Mouse (Mus musculus) limb, embryonic 12.5 days (tissue): Measurements from ENCODE around the gene Moxd2. TPM values are rescaled to one million over a fixed set of nuclear protein-coding genes. Genes with fewer than 3 reads are reported as not detected.

Experiments used
- ATAC-seq: fragments of 200-750 bp; cut with Nextera tagmentation; 2 replicates; pipeline ENCODE4 v1.8.0; 2017; ENCODE audit warnings: low read depth, moderate TSS enrichment; ENCODE audit not compliant: insufficient number of reproducible peaks, insufficient read depth, low FRiP score, low TSS enrichment
- H3K27ac ChIP-seq: fragments of 300-500 bp; sonication (generic); 2 replicates; pipeline ENCODE4 v1.5.1; 2016; ENCODE audit warnings: mild to moderate bottlenecking, moderate library complexity
- H3K27me3 ChIP-seq: fragments of 300-500 bp; sonication (generic); 2 replicates; pipeline ENCODE4 v1.6.1; 2016; ENCODE audit warnings: mild to moderate bottlenecking, moderate library complexity
- H3K36me3 ChIP-seq: fragments of 300-500 bp; sonication (generic); 2 replicates; pipeline ENCODE4 v1.6.1; 2016; ENCODE audit warnings: mild to moderate bottlenecking, moderate library complexity
- H3K4me1 ChIP-seq: fragments of 300-500 bp; sonication (generic); replicated peaks from 2 replicates; pipeline ENCODE4 v1.6.1; 2016
- H3K4me2 ChIP-seq: fragments of 300-500 bp; sonication (generic); 2 replicates; pipeline ENCODE4 v1.6.1; 2016; ENCODE audit warnings: mild to moderate bottlenecking, moderate library complexity
- H3K4me3 ChIP-seq: fragments of 300-500 bp; sonication (generic); replicated peaks from 2 replicates; pipeline ENCODE4 v1.5.1; 2016; ENCODE audit warnings: mild to moderate bottlenecking
- H3K9ac ChIP-seq: fragments of 300-500 bp; sonication (generic); replicated peaks from 2 replicates; pipeline ENCODE4 v1.6.1; 2016; ENCODE audit warnings: mild to moderate bottlenecking, moderate library complexity
- H3K9me3 ChIP-seq: fragments of 300-500 bp; sonication (generic); 2 replicates; pipeline ENCODE4 v1.6.1; 2016; ENCODE audit warnings: mild to moderate bottlenecking, moderate library complexity
- WGBS: fragments of 180-500 bp; shearing (Covaris S2); methylation state at CpG from one replicate; pipeline ENCODE4 v1.1.7; 2016; 5-methylcytosine and 5-hydroxymethylcytosine counted together
- polyA plus RNA-seq: library from polyadenylated mRNA; unstranded; fragments of >200 nt; fragmentation: Nextera tagmentation; extraction: Ambion mirVana; gene quantifications from 2 replicates; pipeline ENCODE4 v1.2.1, GENCODE M21; 2016

Moxd2 gene
- polyA plus RNA-seq, result not detected in 2 replicates

DNA sequence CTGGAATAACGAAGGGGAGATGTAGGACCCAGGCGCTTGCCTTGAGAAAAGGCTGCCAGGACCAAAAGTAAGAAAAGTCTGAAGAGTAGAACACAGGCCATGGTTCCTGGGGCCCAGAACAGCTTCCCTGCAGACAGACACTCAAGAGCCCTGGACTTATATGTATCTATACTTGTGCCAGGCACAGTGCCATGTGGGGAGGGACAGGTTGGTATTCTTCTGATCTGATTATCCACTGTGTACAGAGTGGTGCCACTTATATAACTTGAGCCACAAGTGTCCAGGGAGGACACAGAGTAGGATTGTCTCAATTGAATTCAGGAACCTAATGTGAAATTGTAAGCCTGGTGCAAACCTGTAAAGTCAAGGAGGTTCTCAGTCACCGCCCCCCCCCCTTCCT lies at the start of gene Moxd2:
Gene Moxd2, minus strand, starts transcription at position 101 of the 400 bp plus-strand sequence.
- Histone ChIP-seq H3K4me3 (no peak within 1 kb of the TSS), H3K4me1 (no peaks in the 10 kb centered on the region), H3K9ac (no peak within 1 kb of the TSS), H3K27ac (no peak within 1 kb of the TSS), H3K9me3 (no peaks in the 10 kb centered on the region), H3K4me2 (no peak within 1 kb of the TSS), H3K36me3 (no peaks in the 10 kb centered on the region), H3K27me3 (no peaks in the 10 kb centered on the region)
- WGBS, result 91% methylated on average over 3 of the region's 3 CpGs
- no peak for ATAC-seq

DNA sequence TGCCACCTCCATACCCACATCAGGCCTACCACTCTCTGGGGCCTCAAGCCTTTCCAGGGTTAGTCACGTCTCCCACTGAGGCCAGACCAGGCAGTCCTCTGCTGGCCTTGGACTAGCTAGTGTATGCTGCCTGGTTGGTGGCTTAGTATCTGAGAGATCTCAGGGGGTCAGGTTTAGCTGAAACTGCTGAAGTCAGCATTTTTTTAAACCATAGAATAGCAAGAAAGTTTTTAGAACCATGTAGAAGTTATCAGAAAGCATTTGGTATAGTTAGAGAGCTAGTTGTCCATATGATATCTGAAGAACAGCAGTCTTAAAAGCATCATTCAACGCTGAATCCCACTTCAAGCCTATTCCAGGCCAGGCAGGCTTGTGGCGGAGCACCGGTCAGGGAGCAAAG lies 32.7 kb upstream of the Moxd2 start:
- Histone ChIP-seq H3K4me2 (no peak overlapping the region), H3K4me3 (no peak overlapping the region), H3K9ac (no peak overlapping the region), H3K9me3 (no peaks in the 10 kb centered on the region), H3K27ac (no peak overlapping the region), H3K36me3 (no peaks in the 10 kb centered on the region), H3K27me3 (no peaks in the 10 kb centered on the region), H3K4me1 (no peaks in the 10 kb centered on the region)
- WGBS, result 84% methylated on average over 4 of the region's 4 CpGs
- no peak for ATAC-seq

GRCm38 (mm10) chr6:40900287-40900686 lies 13.0 kb upstream of the Moxd2 start, which contains the start of gene Prss58:
Gene Prss58 (minus strand): TSS chr6:40900387.
- ATAC-seq, result no peak
- Histone ChIP-seq H3K9me3 (no peaks in the 10 kb centered on the region), H3K9ac (no peak within 1 kb of the TSS), H3K4me2 (no peak within 1 kb of the TSS), H3K27ac (no peak within 1 kb of the TSS), H3K4me3 (no peak within 1 kb of the TSS), H3K36me3 (no peaks in the 10 kb centered on the region), H3K27me3 (no peaks in the 10 kb centered on the region), H3K4me1 (no peaks in the 10 kb centered on the region)

GRCm38 (mm10) chr6:40894716-40895115 lies 7.4 kb upstream of the Moxd2 start:
- Histone ChIP-seq H3K27me3 (no peaks in the 10 kb centered on the region), H3K4me2 (no peak overlapping the region), H3K9me3 (no peaks in the 10 kb centered on the region), H3K27ac (no peak overlapping the region), H3K9ac (no peak overlapping the region), H3K36me3 (no peaks in the 10 kb centered on the region), H3K4me1 (no peaks in the 10 kb centered on the region), H3K4me3 (no peak overlapping the region)
- WGBS, result 91% methylated on average over 1 of the region's 1 CpGs
- ATAC-seq, result no peak

GRCm38 (mm10) chr6:40893577-40893976 lies 6.3 kb upstream of the Moxd2 start:
- Histone ChIP-seq H3K27me3 (no peaks in the 10 kb centered on the region), H3K27ac (no peak overlapping the region), H3K4me3 (no peak overlapping the region), H3K9ac (no peak overlapping the region), H3K9me3 (no peaks in the 10 kb centered on the region), H3K36me3 (no peaks in the 10 kb centered on the region), H3K4me2 (no peak overlapping the region), H3K4me1 (no peaks in the 10 kb centered on the region)
- 43% methylated on average over 7 of the region's 7 CpGs for WGBS
- ATAC-seq, result no peak

GRCm38 (mm10) chr6:40891754-40892153 lies 4.5 kb upstream of the Moxd2 start:
- ATAC-seq, result no peak
- no peak overlapping the region for H3K27ac ChIP-seq
- no peaks in the 10 kb centered on the region for H3K36me3 ChIP-seq
- H3K4me2 ChIP-seq, result no peak overlapping the region
- no peaks in the 10 kb centered on the region for H3K27me3 ChIP-seq
- H3K4me1 ChIP-seq, result no peaks in the 10 kb centered on the region
- 91% methylated on average over 4 of the region's 4 CpGs for WGBS
- H3K4me3 ChIP-seq, result no peak overlapping the region
- no peak overlapping the region for H3K9ac ChIP-seq
- no peaks in the 10 kb centered on the region for H3K9me3 ChIP-seq

DNA sequence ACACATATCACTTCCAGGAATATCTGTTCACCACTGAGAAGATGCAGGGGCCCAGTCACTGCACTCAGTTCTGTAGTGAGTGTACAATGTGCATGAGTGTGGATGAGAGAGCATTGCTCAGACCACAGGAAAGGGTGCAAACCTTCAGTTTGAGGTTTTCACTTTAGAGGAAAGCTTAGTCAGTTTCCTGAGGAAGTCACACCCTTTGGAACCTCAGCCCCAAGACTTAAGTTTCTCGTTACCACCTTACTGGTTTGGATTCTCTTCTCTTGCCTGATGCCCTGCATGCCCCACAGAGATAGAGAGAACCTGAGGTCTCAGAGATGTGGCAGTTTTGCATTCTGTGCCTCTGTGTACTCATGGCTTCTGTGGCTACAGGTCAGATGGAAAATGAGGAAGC lies 3.7 kb upstream of the Moxd2 start:
- no peak for ATAC-seq
- Histone ChIP-seq H3K9ac (no peak overlapping the region), H3K4me1 (no peaks in the 10 kb centered on the region), H3K4me2 (no peak overlapping the region), H3K4me3 (no peak overlapping the region), H3K36me3 (no peaks in the 10 kb centered on the region), H3K27me3 (no peaks in the 10 kb centered on the region), H3K9me3 (no peaks in the 10 kb centered on the region), H3K27ac (no peak overlapping the region)
- 79% methylated on average over 1 of the region's 1 CpGs for WGBS

DNA sequence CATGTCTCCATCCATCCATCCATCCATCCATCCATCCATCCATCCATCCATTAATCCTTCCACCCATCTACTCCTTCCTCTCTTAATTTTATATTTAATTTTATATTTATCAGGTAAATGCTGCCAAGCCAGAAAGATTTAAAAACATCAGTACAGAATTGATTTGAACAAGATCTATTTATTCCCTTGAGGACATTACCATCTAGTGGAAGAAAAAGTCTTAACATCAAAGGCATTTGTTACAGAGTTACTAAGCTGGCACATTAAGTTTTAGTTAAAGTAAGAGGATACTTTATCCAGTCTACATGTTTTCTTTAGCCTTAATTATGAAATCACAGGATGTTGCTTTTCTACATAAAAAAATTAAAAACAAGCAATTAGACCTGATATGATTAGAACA lies 42.0 kb downstream of the Moxd2 start:
- ATAC-seq, result no peak
- Histone ChIP-seq H3K36me3 (no peaks in the 10 kb centered on the region), H3K4me3 (no peak overlapping the region), H3K4me2 (no peak overlapping the region), H3K27me3 (no peaks in the 10 kb centered on the region), H3K4me1 (no peaks in the 10 kb centered on the region), H3K9ac (no peak overlapping the region), H3K9me3 (no peaks in the 10 kb centered on the region), H3K27ac (no peak overlapping the region)

Other genes starting within 250 kb of the Moxd2 start
- not detected in 2 replicates for gene Prss58, start 12.9 kb upstream of the Moxd2 start, polyA plus RNA-seq
- gene 1700074P13Rik, start 53.1 kb upstream of the Moxd2 start, polyA plus RNA-seq, result not detected in 2 replicates
- not detected in 2 replicates for gene Gm4744, start 64.4 kb upstream of the Moxd2 start, polyA plus RNA-seq
- gene 1810009J06Rik, start 77.3 kb upstream of the Moxd2 start, polyA plus RNA-seq, result not detected in 2 replicates
- gene Gm2663, start 112.0 kb upstream of the Moxd2 start, polyA plus RNA-seq, result not detected in 2 replicates
- not detected in 2 replicates for gene 2210010C04Rik, start 148.0 kb upstream of the Moxd2 start, polyA plus RNA-seq